In the genomic region with DNA sequence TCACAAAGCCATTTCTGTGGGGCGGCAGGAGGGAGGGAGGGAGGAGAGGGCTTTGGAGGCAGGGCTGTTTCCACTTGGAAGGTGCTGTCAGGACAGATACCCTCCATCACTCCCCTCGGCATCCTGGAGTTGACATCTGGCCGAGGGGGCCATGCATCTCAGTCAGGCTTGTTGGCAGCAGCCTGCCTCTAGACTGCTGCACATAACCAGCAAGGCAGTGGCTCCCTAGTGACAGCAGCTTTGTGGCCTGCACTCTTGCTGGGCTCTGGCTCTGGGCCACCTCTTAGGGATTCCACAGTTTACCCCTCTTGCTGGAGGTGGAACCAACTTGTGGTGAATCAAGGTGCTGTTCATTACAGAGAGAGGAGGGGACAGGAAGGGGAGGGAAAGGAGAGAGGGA, we compare ENCODE assay signal across 13 mouse cellular contexts. TPM values are rescaled to one million over a fixed set of nuclear protein-coding genes. Genes with fewer than 3 reads are reported as not detected.
DNase-seq lines count a peak whose midpoint lies in the region; ATAC-seq and TF ChIP-seq lines count a peak whose summit lies in the region.
"Had no signal": no experiment of that assay in that cellular context is flagged by ENCODE, and none has a peak within 500 bp of the region (broad histone marks: within the 10 kb centered on the region; RNA-seq: fewer than 3 reads in every experiment).

No protein-coding gene starts in this region.

- WGBS in forebrain, postnatal 0 days = 20% methylated on average over 3 of the region's 3 CpGs
- WGBS in forebrain, embryonic 11.5 days = 60% methylated on average over 3 of the region's 3 CpGs
- WGBS in embryonic facial prominence, embryonic 15.5 days = 12% methylated on average over 3 of the region's 3 CpGs
- WGBS in midbrain, embryonic 13.5 days = 36% methylated on average over 3 of the region's 3 CpGs

- no peak for DNase-seq in forebrain, postnatal 0 days
- no peak for DNase-seq in forebrain, embryonic 11.5 days (ENCODE audit: low spot score)
- peak; percentile 25 for DNase-seq in MN1 (ENCODE audit: low spot score)
- no peak for DNase-seq in ovary, postnatal 36 days (ENCODE audit: low spot score)
- no peak for DNase-seq in adipocyte (ENCODE audit: low spot score)
- DNase-seq: gastrocnemius, postnatal 10 days; kidney, adult 18-20 months; liver, postnatal 0 days had no signal

- H3K36me3 ChIP-seq in forebrain, postnatal 0 days (ENCODE audit: insufficient read depth) = no peaks in the 10 kb centered on the region
- no peaks in the 10 kb centered on the region for H3K36me3 ChIP-seq in forebrain, embryonic 11.5 days (ENCODE audit: control insufficient read depth, insufficient read depth, low read length)
- no peaks in the 10 kb centered on the region for H3K36me3 ChIP-seq in embryonic facial prominence, embryonic 15.5 days
- H3K36me3 ChIP-seq in midbrain, embryonic 13.5 days = no peaks in the 10 kb centered on the region
- H3K36me3 ChIP-seq: heart, embryonic 15.5 days had no signal

- no peak overlapping the region for H3K4me2 ChIP-seq in forebrain, postnatal 0 days (ENCODE audit: low read depth)
- H3K4me2 ChIP-seq in forebrain, embryonic 11.5 days (ENCODE audit: low read depth, low read length, severe bottlenecking) = no peak overlapping the region
- H3K4me2 ChIP-seq in embryonic facial prominence, embryonic 15.5 days (replicated peaks) = no peak overlapping the region
- no peak overlapping the region for H3K4me2 ChIP-seq in midbrain, embryonic 13.5 days (replicated peaks)
- H3K4me2 ChIP-seq: heart, embryonic 15.5 days had no signal

- H3K4me3 ChIP-seq in forebrain, postnatal 0 days (ENCODE audit: low read depth, low read length) = no peak overlapping the region
- H3K4me3 ChIP-seq in forebrain, embryonic 11.5 days (ENCODE audit: low read depth, low read length) = no peak overlapping the region
- H3K4me3 ChIP-seq in embryonic facial prominence, embryonic 15.5 days (replicated peaks) = no peak overlapping the region
- no peak overlapping the region for H3K4me3 ChIP-seq in midbrain, embryonic 13.5 days (replicated peaks)
- H3K4me3 ChIP-seq: erythroblast, embryonic 14.5 days; heart, embryonic 15.5 days had no signal

- H3K9ac ChIP-seq in forebrain, postnatal 0 days = no peak overlapping the region
- no peak overlapping the region for H3K9ac ChIP-seq in forebrain, embryonic 11.5 days (ENCODE audit: low read length)
- no peak overlapping the region for H3K9ac ChIP-seq in embryonic facial prominence, embryonic 15.5 days
- H3K9ac ChIP-seq in midbrain, embryonic 13.5 days (replicated peaks) = no peak overlapping the region; the same call in 1 of the 2 replicates
- H3K9ac ChIP-seq: heart, embryonic 15.5 days; liver, postnatal 0 days had no signal

- H3K9me3 ChIP-seq in forebrain, postnatal 0 days (ENCODE audit: low read length) = no peaks in the 10 kb centered on the region
- H3K9me3 ChIP-seq in forebrain, embryonic 11.5 days (ENCODE audit: control insufficient read depth, low read length) = no peaks in the 10 kb centered on the region
- H3K9me3 ChIP-seq in embryonic facial prominence, embryonic 15.5 days (replicated peaks) = no peaks in the 10 kb centered on the region
- no peaks in the 10 kb centered on the region for H3K9me3 ChIP-seq in midbrain, embryonic 13.5 days
- H3K9me3 ChIP-seq: heart, embryonic 15.5 days had no signal

- TF ChIP-seq CTCF in forebrain, postnatal 0 days (IDR thresholded peaks at IDR 0.05; ENCODE audit: low read depth) = no peak

- peaks cover 13% of the 10 kb centered on the region for H3K4me1 ChIP-seq in forebrain, postnatal 0 days (ENCODE audit: insufficient read depth)
- H3K4me1 ChIP-seq in forebrain, embryonic 11.5 days (replicated peaks; ENCODE audit: control insufficient read depth, insufficient read depth, low read length) = no peaks in the 10 kb centered on the region
- H3K4me1 ChIP-seq in embryonic facial prominence, embryonic 15.5 days = peaks cover 47% of the 10 kb centered on the region
- peaks cover 48% of the 10 kb centered on the region for H3K4me1 ChIP-seq in midbrain, embryonic 13.5 days (replicated peaks)
- H3K4me1 ChIP-seq: heart, embryonic 15.5 days had no signal

- H3K27me3 ChIP-seq in forebrain, postnatal 0 days (ENCODE audit: insufficient read depth, low read length) = no peaks in the 10 kb centered on the region
- H3K27me3 ChIP-seq in forebrain, embryonic 11.5 days (ENCODE audit: control insufficient read depth, insufficient read depth, low read length) = no peaks in the 10 kb centered on the region
- H3K27me3 ChIP-seq in embryonic facial prominence, embryonic 15.5 days = no peaks in the 10 kb centered on the region
- peaks cover 4% of the 10 kb centered on the region; the same call in 1 of the 2 replicates for H3K27me3 ChIP-seq in midbrain, embryonic 13.5 days

- no peak overlapping the region for H3K27ac ChIP-seq in forebrain, postnatal 0 days (ENCODE audit: low read depth, low read length)
- H3K27ac ChIP-seq in forebrain, embryonic 11.5 days (ENCODE audit: low read depth, low read length) = no peak overlapping the region
- H3K27ac ChIP-seq in embryonic facial prominence, embryonic 15.5 days (replicated peaks) = 0 out of 2 replicates have a peak overlapping the region, but pooled peaks have one; percentile 7
- H3K27ac ChIP-seq in midbrain, embryonic 13.5 days = peak overlapping the region; percentile 16; the same call in 1 of the 2 replicates
- H3K27ac ChIP-seq: heart, embryonic 15.5 days had no signal

- ATAC-seq in forebrain, postnatal 0 days = 0 out of 2 replicates have a peak, but pooled peaks have one; percentile 2
- ATAC-seq in forebrain, embryonic 11.5 days (replicated peaks; ENCODE audit: low FRiP score) = no peak
- ATAC-seq in embryonic facial prominence, embryonic 15.5 days (ENCODE audit: insufficient number of reproducible peaks, low FRiP score, low TSS enrichment, low read depth) = no peak
- ATAC-seq in midbrain, embryonic 13.5 days = 0 out of 2 replicates have a peak, but pooled peaks have one; percentile 35
- ATAC-seq: liver, postnatal 0 days had no signal

RNA-seq across cellular contexts. Expression of gene Sez6l, which starts 26.6 kb away (rescaled TPM):
- total RNA-seq in forebrain, postnatal 0 days (2014; rRNA removed) = 46.3 and 73.8 TPM in 2 replicates
- 28.3 and 48.4 TPM in 2 replicates for polyA plus RNA-seq in forebrain, postnatal 0 days (2015; fragmentation: Nextera tagmentation; extraction: Ambion mirVana)
- 4.8 and 5.8 TPM in 2 replicates for polyA plus RNA-seq in forebrain, embryonic 11.5 days (2014; fragmentation: Nextera tagmentation; extraction: Ambion mirVana)
- 1.3 and 1.4 TPM in 2 replicates for polyA plus RNA-seq in embryonic facial prominence, embryonic 15.5 days (2015; fragmentation: Nextera tagmentation; extraction: Ambion mirVana)
- 41.6 and 42.0 TPM in 2 replicates for polyA plus RNA-seq in midbrain, embryonic 13.5 days (2015; fragmentation: Nextera tagmentation; extraction: Ambion mirVana)
- total RNA-seq: megakaryocyte-erythroid progenitor cell, adult 5-6 weeks had no signal
- polyA plus RNA-seq: erythroblast, embryonic 14.5 days; liver, postnatal 0 days had no signal

Comparison
In these comparisons a context has a peak if more than half of its experiments do, and no peak if none do; other contexts are left out.
1. ATAC-seq: peak in forebrain, postnatal 0 days (single experiment) and midbrain, embryonic 13.5 days (single experiment); none in forebrain, embryonic 11.5 days (single experiment) and embryonic facial prominence, embryonic 15.5 days (single experiment).
2. H3K27ac ChIP-seq: peak in embryonic facial prominence, embryonic 15.5 days (single experiment) and midbrain, embryonic 13.5 days (single experiment); none in forebrain, postnatal 0 days (single experiment) and forebrain, embryonic 11.5 days (single experiment).